22 mouse cellular contexts compared by ENCODE assay signal in genomic region chr10:117754609-117754940, GRCm38 (mm10). TPM values are rescaled to one million over a fixed set of nuclear protein-coding genes. Genes with fewer than 3 reads are reported as not detected.
A peak's percentile ranks its signal among the peaks of the same experiment; 100 is the strongest.
DNase-seq lines count a peak whose midpoint lies in the region; ATAC-seq and TF ChIP-seq lines count a peak whose summit lies in the region.
"Had no signal": no experiment of that assay in that cellular context is flagged by ENCODE, and none has a peak within 500 bp of the region (broad histone marks: within the 10 kb centered on the region; RNA-seq: fewer than 3 reads in every experiment).

No protein-coding gene starts in this region.

- H3K9ac ChIP-seq in liver, postnatal 0 days (replicated peaks): no peak overlapping the region
- H3K9ac ChIP-seq: embryonic facial prominence, embryonic 15.5 days; hindbrain, embryonic 13.5 days had no signal

- no peak for TF ChIP-seq EP300 in liver, postnatal 0 days (IDR thresholded peaks at IDR 0.05; ENCODE audit: low read depth)

- no peak overlapping the region for H3K4me2 ChIP-seq in liver, postnatal 0 days (ENCODE audit: low read depth, low read length)
- H3K4me2 ChIP-seq: embryonic facial prominence, embryonic 15.5 days; hindbrain, embryonic 13.5 days had no signal

- no peak for TF ChIP-seq CTCF in layer of hippocampus, adult 2 months (conservative IDR thresholded peaks at IDR 0.05)
- TF ChIP-seq CTCF in thymus, adult 2 months (IDR thresholded peaks at IDR 0.05; ENCODE audit: borderline replicate concordance, control insufficient read depth, extremely low read depth, insufficient read depth, low read length, poor library complexity): no peak
- no peak for TF ChIP-seq CTCF in liver, postnatal 0 days (IDR thresholded peaks at IDR 0.05; ENCODE audit: low read depth)

- 0 out of 2 replicates have a peak, but pooled peaks cover 5% of the 10 kb centered on the region for H3K9me3 ChIP-seq in liver, postnatal 0 days (ENCODE audit: low read length)
- H3K9me3 ChIP-seq: embryonic facial prominence, embryonic 15.5 days; forebrain, embryonic 10.5 days; heart, embryonic 10.5 days; hindbrain, embryonic 13.5 days had no signal

- peaks cover 16% of the 10 kb centered on the region for H3K4me1 ChIP-seq in thymus, adult 2 months (replicated peaks; ENCODE audit: control insufficient read depth, insufficient read depth, low read length)
- H3K4me1 ChIP-seq in liver, postnatal 0 days (ENCODE audit: insufficient read depth): 0 out of 2 replicates have a peak, but pooled peaks cover 3% of the 10 kb centered on the region
- H3K4me1 ChIP-seq: embryonic facial prominence, embryonic 15.5 days; forebrain, embryonic 10.5 days; heart, embryonic 10.5 days; hindbrain, embryonic 13.5 days had no signal

- peaks cover 40% of the 10 kb centered on the region for H3K36me3 ChIP-seq in thymus, adult 2 months (ENCODE audit: control insufficient read depth, insufficient read depth, low read length)
- H3K36me3 ChIP-seq in liver, postnatal 0 days (replicated peaks; ENCODE audit: insufficient read depth, low read length): peaks cover 68% of the 10 kb centered on the region

- no peak for DNase-seq in layer of hippocampus, adult 2 months (ENCODE audit: low spot score in 2 of 2)
- no peak for DNase-seq in layer of hippocampus, adult 18-20 months (ENCODE audit: low spot score in 2 of 2)
- DNase-seq in thymus, adult 2 months: peak; percentile 6
- no peak for DNase-seq in thymus, adult 18-20 months
- DNase-seq in liver, postnatal 0 days: no peak
- DNase-seq in gastrocnemius, adult 18-20 months (ENCODE audit: low spot score): no peak
- DNase-seq in urinary bladder, adult 2 months (ENCODE audit: low spot score): no peak
- DNase-seq: adrenal gland, postnatal 14 days; cerebellum, adult 8-10 months; cerebellum, postnatal 14 days; embryo, embryonic 11 days; gastrocnemius, postnatal 36 days; heart, postnatal 14 days had no signal

- H3K4me3 ChIP-seq in layer of hippocampus, adult 2 months: no peak overlapping the region
- no peak overlapping the region for H3K4me3 ChIP-seq in thymus, adult 2 months (ENCODE audit: control insufficient read depth, insufficient read depth, low read length)
- H3K4me3 ChIP-seq in liver, postnatal 0 days (ENCODE audit: low read depth, low read length): no peak overlapping the region
- H3K4me3 ChIP-seq: embryonic facial prominence, embryonic 15.5 days; erythroblast, embryonic 14.5 days; forebrain, embryonic 10.5 days; heart, embryonic 10.5 days; hindbrain, embryonic 13.5 days had no signal

- H3K27me3 ChIP-seq in thymus, adult 2 months (ENCODE audit: control insufficient read depth, insufficient read depth, low read length): no peaks in the 10 kb centered on the region
- H3K27me3 ChIP-seq in liver, postnatal 0 days (ENCODE audit: insufficient read depth, low read length): no peaks in the 10 kb centered on the region
- H3K27me3 ChIP-seq: CH12.LX; embryonic facial prominence, embryonic 15.5 days; hindbrain, embryonic 13.5 days; Patski had no signal

- ATAC-seq in liver, postnatal 0 days: no peak
- ATAC-seq: activated CD4-positive, CD25-positive, alpha-beta regulatory T cell, adult 4 months; forebrain, embryonic 14.5 days; Patski had no signal

- TF ChIP-seq POLR2A in thymus, adult 2 months (IDR thresholded peaks at IDR 0.05; ENCODE audit: control insufficient read depth, extremely low read depth, insufficient read depth, low read length, poor library complexity): no peak

- 67% methylated on average over 7 of the region's 7 CpGs for WGBS in thymus, adult 2 months
- WGBS in liver, postnatal 0 days (ENCODE audit: insufficient replicate concordance): 78% methylated on average over 7 of the region's 7 CpGs

- 0 out of 2 replicates have a peak overlapping the region, but pooled peaks have one; percentile 20 for H3K27ac ChIP-seq in layer of hippocampus, adult 2 months
- peak overlapping the region; percentile 94 for H3K27ac ChIP-seq in thymus, adult 2 months (ENCODE audit: control insufficient read depth, insufficient read depth, low read length)
- peak overlapping the region; percentile 72 for H3K27ac ChIP-seq in liver, postnatal 0 days (ENCODE audit: low read depth)
- H3K27ac ChIP-seq: embryonic facial prominence, embryonic 15.5 days; forebrain, embryonic 10.5 days; heart, embryonic 10.5 days; hindbrain, embryonic 13.5 days had no signal

RNA-seq across cellular contexts. Expression of gene Slc35e3, which starts 8.4 kb away (rescaled TPM):
- 10 to 100 TPM; 31.4 to 33.1 TPM for total RNA-seq in layer of hippocampus, adult 2 months (2021)
- 10 to 100 TPM; 31.1 to 32.5 TPM for total RNA-seq in layer of hippocampus, adult 18-20 months (2021)
- 13.8 and 19.1 TPM in 2 replicates for polyA plus RNA-seq in thymus, adult 2 months (2012; rRNA removed)
- polyA plus RNA-seq in liver, postnatal 0 days (2015; fragmentation: Nextera tagmentation; extraction: Ambion mirVana): 2.8 and 3.7 TPM in 2 replicates
- total RNA-seq in gastrocnemius, adult 18-20 months (2021): 1 to 10 TPM; 3.7 to 5.0 TPM
- 12.1 and 12.4 TPM in 2 replicates for polyA plus RNA-seq in urinary bladder, adult 2 months (2012; rRNA removed)
- polyA plus RNA-seq: erythroblast, embryonic 14.5 days had no signal

RNA-seq across cellular contexts. Expression of gene Nup107, which starts 37.9 kb away (rescaled TPM):
- total RNA-seq in layer of hippocampus, adult 2 months (2021): 10 to 100 TPM; 15.5 to 19.4 TPM
- total RNA-seq in layer of hippocampus, adult 18-20 months (2021): 10 to 100 TPM; 13.8 to 14.1 TPM
- 21.4 and 26.1 TPM in 2 replicates for polyA plus RNA-seq in thymus, adult 2 months (2012; rRNA removed)
- polyA plus RNA-seq in liver, postnatal 0 days (2015; fragmentation: Nextera tagmentation; extraction: Ambion mirVana): 12.9 and 15.0 TPM in 2 replicates
- total RNA-seq in gastrocnemius, adult 18-20 months (2021): 1 to 10 TPM; 5.5 to 5.6 TPM
- polyA plus RNA-seq in urinary bladder, adult 2 months (2012; rRNA removed): 14.1 and 17.5 TPM in 2 replicates

RNA-seq across cellular contexts. Expression of gene Mdm2, which starts 44.0 kb away (rescaled TPM):
- total RNA-seq in layer of hippocampus, adult 2 months (2021): 10 to 100 TPM; 55.1 to 66.0 TPM
- 10 to 100 TPM; 54.3 to 61.9 TPM for total RNA-seq in layer of hippocampus, adult 18-20 months (2021)
- polyA plus RNA-seq in thymus, adult 2 months (2012; rRNA removed): 83.0 and 116 TPM in 2 replicates
- polyA plus RNA-seq in liver, postnatal 0 days (2015; fragmentation: Nextera tagmentation; extraction: Ambion mirVana): 10.5 and 11.3 TPM in 2 replicates
- 10 to 100 TPM; 45.7 to 50.2 TPM for total RNA-seq in gastrocnemius, adult 18-20 months (2021)
- 65.3 and 70.2 TPM in 2 replicates for polyA plus RNA-seq in urinary bladder, adult 2 months (2012; rRNA removed)

Comparison
In these comparisons a context has a peak if more than half of its experiments do, and no peak if none do; other contexts are left out.
1. H3K27ac ChIP-seq: peak in every context shown above with its lines; median percentile 94 in thymus, adult 2 months; 72 in liver, postnatal 0 days; 20 in layer of hippocampus, adult 2 months.
2. RNA of gene Slc35e3, which starts 8.4 kb away (total RNA-seq): 31.4 to 33.1 TPM in layer of hippocampus, adult 2 months and 31.1 to 32.5 TPM in layer of hippocampus, adult 18-20 months; 3.7 to 5.0 TPM in gastrocnemius, adult 18-20 months; every median in the first group is over 4 times any median in the second.